ENCODE assay signal across 8 mouse cellular contexts in genomic region chr14:20803606-20803938, GRCm38 (mm10). TPM values are rescaled to one million over a fixed set of nuclear protein-coding genes. Genes with fewer than 3 reads are reported as not detected.
A peak's percentile ranks its signal among the peaks of the same experiment; 100 is the strongest.
DNase-seq lines count a peak whose midpoint lies in the region; ATAC-seq lines count a peak whose summit lies in the region.

No protein-coding gene starts in this region.

- no peak; the same call in 1 of the 2 replicates for ATAC-seq in neural tube, embryonic 15.5 days (ENCODE audit: low FRiP score)
- ATAC-seq in inflammation-experienced regulatory T-cells, adult 6 months, result peak; percentile 55
- ATAC-seq in limb, embryonic 11.5 days (ENCODE audit: insufficient number of reproducible peaks, low FRiP score, low TSS enrichment, low read depth), result no peak
- ATAC-seq in midbrain, embryonic 13.5 days, result 0 out of 2 replicates have a peak, but pooled peaks have one; percentile 62

- no peaks in the 10 kb centered on the region for H3K36me3 ChIP-seq in neural tube, embryonic 15.5 days
- H3K36me3 ChIP-seq in limb, embryonic 11.5 days (ENCODE audit: control insufficient read depth, insufficient read depth, low read length), result no peaks in the 10 kb centered on the region
- no peaks in the 10 kb centered on the region for H3K36me3 ChIP-seq in midbrain, embryonic 13.5 days

- DNase-seq in neural tube, embryonic 10.5 days (ENCODE audit: extremely low spot score, low spot score), result peak; percentile 79
- peak; percentile 78 to 83 for DNase-seq in cerebellum, postnatal 14 days
- DNase-seq in gastrocnemius, adult 8-10 months (ENCODE audit: low spot score in 2 of 2), result peak; percentile 63 to 70
- DNase-seq in limb, embryonic 11.5 days (ENCODE audit: low spot score), result peak; percentile 84
- peak; percentile 52 for DNase-seq in spleen, adult 12 weeks (ENCODE audit: low spot score)

- H3K27me3 ChIP-seq in neural tube, embryonic 15.5 days (replicated peaks), result no peaks in the 10 kb centered on the region
- H3K27me3 ChIP-seq in limb, embryonic 11.5 days (ENCODE audit: control insufficient read depth, insufficient read depth, low read length), result no peaks in the 10 kb centered on the region
- H3K27me3 ChIP-seq in midbrain, embryonic 13.5 days, result no peaks in the 10 kb centered on the region

- no peak overlapping the region for H3K27ac ChIP-seq in neural tube, embryonic 15.5 days (replicated peaks)
- no peak overlapping the region for H3K27ac ChIP-seq in limb, embryonic 11.5 days (replicated peaks; ENCODE audit: low read depth, low read length)
- no peak overlapping the region for H3K27ac ChIP-seq in midbrain, embryonic 13.5 days

- no peak overlapping the region for H3K9ac ChIP-seq in neural tube, embryonic 15.5 days (replicated peaks)
- no peak overlapping the region for H3K9ac ChIP-seq in limb, embryonic 11.5 days (ENCODE audit: low read length)
- H3K9ac ChIP-seq in midbrain, embryonic 13.5 days (replicated peaks), result no peak overlapping the region

- no peaks in the 10 kb centered on the region for H3K9me3 ChIP-seq in neural tube, embryonic 15.5 days (replicated peaks)
- H3K9me3 ChIP-seq in limb, embryonic 11.5 days (ENCODE audit: control insufficient read depth, low read length), result no peaks in the 10 kb centered on the region
- H3K9me3 ChIP-seq in midbrain, embryonic 13.5 days, result no peaks in the 10 kb centered on the region

- no peak overlapping the region for H3K4me2 ChIP-seq in neural tube, embryonic 15.5 days
- H3K4me2 ChIP-seq in limb, embryonic 11.5 days (ENCODE audit: low read depth, severe bottlenecking), result no peak overlapping the region
- no peak overlapping the region for H3K4me2 ChIP-seq in midbrain, embryonic 13.5 days (replicated peaks)

- WGBS in neural tube, embryonic 15.5 days, result 5% methylated on average over 7 of the region's 7 CpGs
- 5% methylated on average over 7 of the region's 7 CpGs for WGBS in limb, embryonic 11.5 days
- WGBS in midbrain, embryonic 13.5 days, result 5% methylated on average over 7 of the region's 7 CpGs

- no peak overlapping the region for H3K4me3 ChIP-seq in neural tube, embryonic 15.5 days (replicated peaks)
- no peak overlapping the region for H3K4me3 ChIP-seq in limb, embryonic 11.5 days (ENCODE audit: low read depth, low read length)
- no peak overlapping the region for H3K4me3 ChIP-seq in midbrain, embryonic 13.5 days (replicated peaks)

- H3K4me1 ChIP-seq in neural tube, embryonic 15.5 days, result peaks cover 8% of the 10 kb centered on the region
- no peaks in the 10 kb centered on the region for H3K4me1 ChIP-seq in limb, embryonic 11.5 days (ENCODE audit: control insufficient read depth, insufficient read depth, low read length)
- no peaks in the 10 kb centered on the region for H3K4me1 ChIP-seq in midbrain, embryonic 13.5 days (replicated peaks)

RNA-seq across cellular contexts. Expression of gene Camk2g, which starts 9.7 kb away (rescaled TPM):
- polyA plus RNA-seq in neural tube, embryonic 15.5 days (2015; fragmentation: Nextera tagmentation; extraction: Ambion mirVana), result 214 and 230 TPM in 2 replicates
- total RNA-seq in gastrocnemius, adult 8-10 months (2022), result 100 to 1,000 TPM; 187 to 196 (median 195) TPM
- 10 to 100 TPM; 30.7 to 50.9 (median 31.6) TPM for polyA plus RNA-seq in inflammation-experienced regulatory T-cells, adult 6 months (2017; shearing (Covaris generic))
- 57.9 and 60.2 TPM in 2 replicates for polyA plus RNA-seq in limb, embryonic 11.5 days (2014; fragmentation: Nextera tagmentation; extraction: Ambion mirVana)
- 84.2 and 86.8 TPM in 2 replicates for polyA plus RNA-seq in midbrain, embryonic 13.5 days (2015; fragmentation: Nextera tagmentation; extraction: Ambion mirVana)

RNA-seq across cellular contexts. Expression of gene Plau, which starts 32.9 kb away (rescaled TPM):
- polyA plus RNA-seq in neural tube, embryonic 15.5 days (2015; fragmentation: Nextera tagmentation; extraction: Ambion mirVana), result 0.83 and 1.1 TPM in 2 replicates
- 10 to 100 TPM; 13.4 to 23.7 (median 18.1) TPM for total RNA-seq in gastrocnemius, adult 8-10 months (2022)
- polyA plus RNA-seq in inflammation-experienced regulatory T-cells, adult 6 months (2017; shearing (Covaris generic)), result under 1 TPM in 1 of 3 experiments, not detected in 2; 0.41 TPM
- 0.69 and 1.0 TPM in 2 replicates for polyA plus RNA-seq in limb, embryonic 11.5 days (2014; fragmentation: Nextera tagmentation; extraction: Ambion mirVana)
- 0.19 and 0.34 TPM in 2 replicates for polyA plus RNA-seq in midbrain, embryonic 13.5 days (2015; fragmentation: Nextera tagmentation; extraction: Ambion mirVana)

Comparison
In these comparisons a context has a peak if more than half of its experiments do, and no peak if none do; other contexts are left out.
1. ATAC-seq: peak in inflammation-experienced regulatory T-cells, adult 6 months (single experiment) and midbrain, embryonic 13.5 days (single experiment); none in neural tube, embryonic 15.5 days (single experiment) and limb, embryonic 11.5 days (single experiment).
2. Peak in every context shown above with its lines, with median percentiles within 50 percentile points of each other: DNase-seq.